Mouse (Mus musculus) thymus, postnatal 36 days (tissue): ENCODE data around the gene Clta.
"Not testable (repeated sequence)": the region's sequence is repeated elsewhere in the genome, so short reads cannot be mapped to it uniquely, and the experiment has no call there.

Experiments
- DNase-seq, 2 experiments: peaks; one replicate each; pipeline ENCODE4 v3.0.0; 2022; ENCODE audit warnings: mixed read lengths in 2 of 2

Clta gene

DNA sequence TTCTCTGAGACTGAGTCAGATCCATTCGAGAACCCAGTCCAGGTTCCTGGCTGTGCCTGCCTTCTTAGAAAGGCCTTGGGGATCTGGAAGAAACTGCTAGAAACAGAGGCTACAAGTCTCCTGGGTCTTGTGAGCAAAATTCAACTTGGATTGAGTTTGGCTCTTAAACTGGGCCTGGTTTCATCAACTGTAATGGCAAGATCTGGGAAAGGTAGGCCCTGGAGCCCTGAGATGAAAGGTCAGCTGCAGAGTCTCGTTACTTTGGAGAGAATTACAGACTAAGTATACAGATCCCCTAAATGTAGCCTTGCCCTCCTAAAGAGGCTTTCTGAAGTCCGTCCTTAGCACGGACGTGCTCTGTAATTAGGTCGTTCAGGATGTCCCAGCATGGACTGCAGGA, 21.3 kb downstream of the Clta start:
- no peak for DNase-seq

DNA sequence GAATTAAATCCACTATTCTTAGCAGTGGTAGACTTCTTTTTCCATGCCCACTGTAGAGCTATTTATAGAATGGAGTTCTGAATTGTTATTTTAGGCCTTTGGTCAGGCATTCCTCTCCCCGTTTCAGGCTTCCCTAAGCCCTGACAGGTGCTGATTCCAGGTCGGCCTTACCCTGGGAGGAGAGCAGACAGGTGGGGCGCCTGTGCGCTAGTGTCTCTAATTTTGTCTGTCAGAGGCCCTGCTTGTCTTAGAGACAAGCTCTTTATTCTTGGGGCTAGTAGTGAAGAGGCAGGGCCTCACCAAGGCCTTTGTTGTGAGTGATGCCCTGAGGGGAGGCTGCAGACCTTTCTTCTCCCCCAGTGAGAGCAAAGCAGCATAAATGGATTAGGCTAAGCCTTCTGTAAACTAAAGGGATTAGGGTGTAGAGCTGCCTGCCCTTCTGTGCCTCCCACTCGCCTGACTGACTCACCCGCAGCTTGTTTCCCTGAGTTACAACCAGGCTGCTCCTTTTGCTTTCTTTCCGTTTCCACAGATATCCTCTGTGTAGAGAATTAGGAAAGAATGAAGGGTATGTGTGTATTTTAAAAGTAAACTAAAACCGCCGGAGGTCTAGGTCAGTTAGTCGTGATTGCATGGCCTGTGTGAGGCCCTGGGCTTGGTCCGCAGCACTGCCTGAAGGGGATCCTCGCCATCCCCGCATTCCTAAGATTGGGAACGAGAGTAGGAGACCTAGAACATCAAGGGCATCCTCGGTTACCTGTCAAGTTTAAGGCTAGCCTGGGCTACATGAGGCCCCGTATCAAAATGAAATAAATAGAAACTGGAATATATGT, 24.3 kb downstream of the Clta start:
- no peak for DNase-seq

DNA sequence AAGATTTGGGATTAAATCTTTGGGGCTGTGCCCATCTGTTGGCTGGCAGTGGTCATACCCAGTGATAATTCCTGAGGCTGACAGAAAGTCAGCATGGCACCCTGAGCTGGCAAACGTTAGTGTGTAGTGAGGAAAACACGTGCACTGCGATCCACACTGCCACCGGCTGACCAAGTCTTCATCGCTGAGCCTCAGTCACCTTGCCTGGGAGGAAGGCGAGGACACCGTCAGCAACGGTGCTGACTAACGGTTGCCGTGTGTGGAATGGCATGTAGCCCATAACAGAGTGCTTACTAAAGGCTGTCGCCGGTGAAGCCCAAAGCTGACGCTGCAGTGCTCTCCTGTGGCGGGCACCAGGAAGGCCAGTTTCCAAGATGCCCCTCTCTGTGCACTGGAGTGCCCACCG, 25.4 kb downstream of the Clta start:
- DNase-seq, result no peak

DNA sequence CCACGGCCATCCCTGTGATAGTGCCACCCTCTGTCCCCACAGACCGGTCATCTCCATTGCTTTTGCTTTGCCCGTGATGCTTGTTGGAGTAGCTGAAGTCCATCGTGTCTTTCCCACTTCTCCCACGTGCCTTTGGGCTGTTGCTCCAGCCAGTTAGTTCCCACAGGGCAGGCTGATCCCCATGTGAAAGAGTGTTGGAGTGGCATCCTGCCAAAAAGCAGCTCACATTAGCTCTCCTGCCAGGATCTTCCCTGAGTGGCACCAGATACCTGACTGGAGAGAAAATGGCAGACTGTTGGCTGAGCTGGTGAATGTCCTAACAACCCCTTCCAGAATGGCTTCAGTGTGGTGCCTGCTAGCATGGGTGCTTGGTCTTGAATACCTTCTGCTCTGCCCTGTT, 27.3 kb downstream of the Clta start:
- no peak for DNase-seq

DNA sequence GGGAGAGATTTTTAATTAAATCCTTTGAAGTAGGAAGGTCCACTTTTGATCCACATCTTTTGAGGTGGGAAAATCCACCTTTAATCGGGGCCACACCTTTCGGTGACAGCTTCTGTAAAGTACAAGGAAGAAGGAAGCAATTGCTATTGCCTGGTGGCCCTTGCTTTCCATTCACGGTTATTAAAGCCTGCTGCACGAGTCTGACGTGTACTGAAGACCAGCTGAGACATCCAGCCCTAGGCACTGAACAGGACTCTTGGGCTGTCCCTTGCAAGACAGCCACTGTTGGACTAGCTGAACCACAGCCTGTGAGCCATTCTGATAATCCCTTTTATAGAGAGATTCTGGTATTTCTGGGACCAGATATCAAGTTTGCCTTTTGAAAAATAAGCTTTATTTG, 32.2 kb downstream of the Clta start:
- DNase-seq, result no peak

DNA sequence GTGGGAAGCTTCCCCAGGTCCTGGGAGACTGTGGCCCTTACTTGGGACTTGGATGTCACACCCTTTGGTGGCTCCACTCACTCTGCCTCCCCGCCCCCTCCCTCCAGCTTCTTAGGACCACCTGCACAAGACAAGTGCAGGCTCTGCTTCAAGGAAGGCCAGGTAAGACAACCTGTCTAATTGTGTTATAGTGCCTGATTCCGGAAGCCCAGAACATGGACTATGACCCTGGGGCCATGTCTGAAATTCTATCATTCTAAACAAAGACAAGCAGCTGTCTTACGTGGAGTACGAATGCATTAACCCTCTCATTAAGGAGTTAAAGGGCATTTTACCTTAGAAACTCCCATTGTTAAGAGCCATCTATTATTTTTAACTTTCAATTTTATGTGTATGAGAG, 36.5 kb downstream of the Clta start:
- no peak for DNase-seq

DNA sequence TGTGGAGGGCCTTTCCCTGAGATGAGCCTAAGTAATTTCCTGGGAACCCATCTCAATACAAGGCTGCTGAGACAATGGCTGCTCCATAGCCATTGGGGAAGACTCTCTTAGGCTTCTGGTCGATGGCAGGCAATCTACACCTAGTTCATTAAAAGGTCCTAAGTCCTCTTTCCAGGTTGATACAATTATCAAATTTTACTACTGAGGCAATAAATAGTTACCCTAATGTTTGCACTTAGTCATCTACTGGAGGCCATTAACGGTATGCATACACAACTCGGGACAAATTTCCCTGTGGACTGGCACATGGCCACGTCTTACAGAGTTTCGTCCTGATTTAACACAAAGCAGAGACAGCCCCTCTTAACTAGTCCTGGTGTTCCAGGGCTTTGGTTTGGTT, 38.2 kb downstream of the Clta start:
- DNase-seq, result no peak

DNA sequence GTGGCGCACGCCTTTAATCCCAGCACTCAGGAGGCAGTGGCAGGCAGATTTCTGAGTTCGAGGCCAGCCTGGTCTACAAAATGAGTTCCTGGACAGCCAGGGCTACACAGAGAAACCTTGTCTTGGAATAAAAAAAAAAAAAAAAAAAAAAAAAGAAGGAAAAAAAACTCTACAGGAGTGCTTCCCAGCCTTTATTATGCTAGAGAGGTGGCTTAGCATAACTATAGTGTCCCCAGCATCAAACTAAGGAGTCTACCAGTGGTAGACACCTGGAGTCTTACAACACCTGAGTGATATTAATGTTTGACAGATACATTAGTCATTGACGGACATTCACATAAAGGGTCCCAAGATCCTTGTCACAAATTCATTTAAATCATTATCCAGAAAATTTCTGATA, 38.9 kb downstream of the Clta start:
- DNase-seq, result not testable (repeated sequence)

DNA sequence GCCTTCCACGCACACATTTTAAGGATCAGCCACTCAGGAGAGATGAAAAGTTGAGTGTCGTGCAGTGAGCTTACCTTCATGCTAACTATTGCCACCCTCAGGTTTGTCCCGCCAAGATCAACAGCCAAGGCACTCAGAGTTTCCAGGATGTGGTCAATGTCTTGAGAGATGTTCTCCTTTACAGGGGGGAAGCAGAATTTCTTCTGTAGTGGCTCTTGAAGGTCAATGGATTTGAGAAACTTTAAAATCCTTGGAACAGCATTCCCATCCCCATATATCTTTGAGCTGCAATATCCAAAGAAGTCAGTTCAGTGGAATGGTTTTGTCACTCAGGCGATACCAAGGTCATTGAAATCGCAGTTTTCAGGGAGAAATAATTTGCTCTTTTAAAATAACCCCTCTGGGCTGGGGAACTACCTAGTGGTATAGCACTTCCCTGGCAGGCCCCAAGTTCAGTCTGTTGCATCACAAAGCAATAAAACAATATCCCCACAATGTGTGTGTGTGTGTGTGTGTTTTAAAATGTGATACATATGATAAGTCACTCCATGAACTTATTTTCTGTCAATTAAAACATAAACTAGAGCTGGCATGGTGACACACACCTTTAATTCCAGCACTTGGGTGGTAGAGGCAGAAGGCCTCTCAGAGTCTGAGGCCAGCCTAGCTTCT, 40.6 kb downstream of the Clta start:
- no peak for DNase-seq

DNA sequence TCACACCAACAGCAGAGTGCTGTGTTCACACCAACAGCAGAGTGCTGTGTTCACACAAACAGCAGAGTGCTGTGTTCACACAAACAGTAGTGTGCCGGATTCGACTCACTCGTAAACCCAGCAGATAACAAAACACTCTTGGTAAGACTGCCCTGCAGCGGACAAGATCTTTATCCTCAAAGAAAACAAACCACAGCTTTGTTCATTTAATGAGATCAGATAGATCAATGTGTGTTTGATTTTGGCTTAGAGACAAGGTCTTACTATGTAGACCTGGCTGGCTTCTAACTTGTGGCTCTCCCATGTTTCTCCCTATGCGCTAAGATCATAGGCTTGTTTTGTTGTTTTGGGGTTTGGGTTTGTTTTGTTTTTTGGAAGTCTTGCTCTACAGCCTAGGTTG, 41.8 kb downstream of the Clta start:
- no peak for DNase-seq

DNA sequence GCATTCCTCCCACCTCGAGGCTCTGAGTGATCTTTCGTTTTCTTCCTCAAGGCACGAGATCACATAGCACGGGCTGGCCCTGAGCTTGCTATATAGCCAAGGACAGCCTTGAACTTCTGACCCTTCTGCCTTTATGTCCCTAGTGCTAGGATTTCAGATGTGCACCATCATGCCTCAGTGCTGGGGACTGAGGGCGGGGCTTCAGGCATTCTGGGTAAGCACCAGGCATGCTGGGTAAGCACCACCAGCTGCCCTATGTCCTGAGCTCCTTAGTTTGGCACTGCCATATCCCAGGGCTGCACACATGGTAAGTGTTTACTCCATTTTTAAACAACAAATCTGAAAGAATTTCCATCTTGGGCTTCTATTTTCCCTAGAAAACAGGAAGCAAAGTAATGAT, 45.6 kb downstream of the Clta start:
- DNase-seq, result no peak

DNA sequence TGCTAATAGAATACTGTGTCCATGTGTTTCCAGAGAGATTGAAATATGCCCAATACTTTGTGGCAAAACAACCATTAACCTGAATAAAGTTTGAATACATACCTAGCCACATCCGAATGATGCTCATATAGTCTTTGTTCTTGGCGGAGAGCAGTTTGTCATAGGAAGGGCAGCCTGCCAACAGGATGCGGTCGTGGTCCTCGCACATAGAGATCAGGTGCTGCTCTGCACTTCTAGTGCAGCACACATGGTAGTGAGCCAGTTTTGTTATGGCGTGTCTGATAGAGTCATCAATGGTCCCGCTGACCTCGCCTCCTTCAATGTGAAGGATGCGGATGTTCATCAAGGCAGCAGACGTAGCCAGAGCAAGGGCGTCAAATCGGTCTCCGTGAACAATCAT, 55.4 kb downstream of the Clta start:
- peak in 1 of 2 experiments; percentile 46 for DNase-seq

DNA sequence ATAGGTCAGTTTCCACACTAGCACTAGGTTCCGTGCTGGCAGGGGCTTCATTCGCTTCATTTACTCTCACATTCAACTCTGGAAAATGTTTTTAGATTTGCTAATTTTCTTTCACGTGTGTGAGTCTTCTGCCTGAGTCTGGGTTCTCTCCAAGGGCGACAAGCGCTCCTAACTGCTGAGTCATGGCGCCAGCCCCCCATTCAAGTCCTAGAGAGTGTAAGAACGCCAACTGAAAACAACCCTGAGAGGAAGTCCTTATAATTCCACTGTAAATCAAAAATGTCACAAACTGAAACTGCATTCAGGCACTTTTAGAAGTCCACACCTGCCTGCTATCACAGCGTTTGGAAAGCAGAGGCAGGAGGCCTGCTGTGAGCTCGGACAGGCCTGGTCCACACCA, 57.8 kb downstream of the Clta start:
- DNase-seq, result peak in 1 of 2 experiments; percentile 27

DNA sequence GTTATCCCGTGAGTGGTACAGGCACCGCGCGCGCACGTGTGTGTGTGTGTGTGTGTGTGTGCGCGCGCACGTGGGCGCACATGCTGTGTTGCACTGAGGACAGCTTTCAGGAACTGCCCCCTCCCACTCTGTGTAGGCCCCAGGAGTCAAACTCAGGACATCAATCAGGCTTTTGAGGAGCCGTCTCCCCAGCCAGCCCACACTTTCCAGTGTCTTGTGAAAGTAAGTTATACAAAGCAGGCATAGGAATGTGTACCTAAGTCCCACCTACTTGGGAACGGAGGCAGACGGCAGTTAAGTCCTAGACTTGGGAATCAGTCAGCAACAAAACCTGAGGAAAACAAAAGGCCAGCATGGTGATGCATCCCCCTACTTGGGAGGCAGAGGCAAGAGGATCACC, 58.6 kb downstream of the Clta start:
- DNase-seq, result no peak

DNA sequence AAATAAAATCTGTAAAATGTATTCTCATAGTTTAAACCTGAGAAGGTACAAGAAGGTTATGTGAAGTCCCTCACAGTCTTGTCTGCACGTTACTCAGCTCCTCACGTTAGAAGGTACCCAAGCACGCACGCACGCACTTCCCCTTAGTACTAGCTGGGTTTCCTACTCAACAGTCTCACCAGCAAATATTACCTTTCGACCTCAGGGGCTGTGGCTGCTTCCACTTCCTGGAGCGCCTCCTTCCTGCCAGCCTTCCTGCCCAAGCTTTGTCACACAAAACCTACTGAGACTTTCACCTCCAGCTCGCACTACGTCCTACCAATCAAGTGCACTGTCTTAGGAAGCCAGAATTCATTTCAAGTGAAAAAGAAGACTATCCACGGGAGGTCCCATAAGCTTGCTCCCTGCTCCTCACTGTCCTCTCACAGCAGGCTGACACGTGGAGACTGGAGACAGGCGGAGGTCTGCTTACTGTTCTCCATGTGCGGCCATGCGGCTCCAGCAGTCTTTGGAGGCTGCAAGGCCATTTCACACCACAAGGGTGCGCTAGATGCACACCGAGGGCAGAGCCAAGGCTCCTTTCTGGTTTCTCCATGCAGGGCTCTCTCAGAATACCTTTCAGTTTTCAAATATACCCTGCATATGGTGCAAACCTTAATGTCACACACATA, 61.2 kb downstream of the Clta start:
- DNase-seq, result peak; percentile 90 to 95

DNA sequence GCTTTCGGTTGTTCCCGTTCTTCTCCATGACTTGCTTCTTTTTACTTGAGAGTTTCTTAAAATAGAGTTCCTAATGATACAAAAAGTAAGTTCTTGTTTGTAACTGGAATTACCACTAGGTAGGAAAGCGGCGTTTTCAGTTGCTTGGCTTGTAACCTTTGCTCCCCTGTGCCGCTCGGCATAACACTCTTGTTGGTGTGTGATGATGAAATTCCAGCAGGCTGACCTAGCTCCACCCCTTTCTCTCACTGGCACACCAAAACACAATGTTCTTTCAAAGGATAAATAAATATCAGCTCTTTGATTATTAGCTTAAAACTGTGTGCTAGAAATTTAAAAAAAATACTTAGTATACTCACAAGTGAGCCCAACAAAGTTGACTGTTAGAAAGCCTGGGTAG, 62.6 kb downstream of the Clta start:
- DNase-seq, result no peak

DNA sequence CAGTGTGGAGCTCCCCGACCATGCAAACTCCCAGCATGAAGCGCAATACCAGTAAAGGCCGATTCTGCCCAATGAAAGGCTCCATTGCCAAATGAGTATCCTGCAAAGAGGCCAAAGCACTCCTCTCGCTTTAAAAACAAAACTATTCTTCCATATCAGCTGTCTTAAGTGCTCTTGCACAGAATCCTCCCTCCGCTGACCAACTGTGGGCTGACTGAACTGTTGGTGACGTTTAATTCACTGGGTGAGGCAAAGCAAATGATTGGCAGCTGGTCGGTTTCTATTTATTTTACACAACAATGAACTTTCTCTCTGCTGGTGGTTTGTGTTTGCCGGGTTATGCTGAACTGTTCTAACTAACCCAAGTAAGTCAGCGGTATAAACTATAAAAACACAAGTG, 64.5 kb downstream of the Clta start:
- DNase-seq, result no peak

DNA sequence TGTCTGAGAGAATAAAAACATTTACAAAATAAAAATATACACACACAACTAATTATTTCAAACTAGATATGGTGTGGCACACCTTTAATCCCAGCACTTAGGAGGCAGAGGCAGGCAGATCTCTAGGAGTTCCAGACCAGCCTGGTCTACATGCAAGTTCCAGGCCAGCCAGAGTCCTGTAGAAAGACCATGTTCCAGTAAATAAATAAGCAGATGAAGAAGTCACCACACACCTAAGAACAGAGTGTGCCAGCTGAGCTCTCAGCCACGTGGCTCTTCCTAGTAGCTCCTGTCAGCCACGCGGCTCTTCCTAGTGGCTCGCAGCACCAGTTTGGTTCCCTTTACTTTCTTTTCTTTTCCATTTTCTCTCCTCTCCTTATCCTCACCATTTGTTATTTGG, 65.2 kb downstream of the Clta start:
- no peak for DNase-seq

DNA sequence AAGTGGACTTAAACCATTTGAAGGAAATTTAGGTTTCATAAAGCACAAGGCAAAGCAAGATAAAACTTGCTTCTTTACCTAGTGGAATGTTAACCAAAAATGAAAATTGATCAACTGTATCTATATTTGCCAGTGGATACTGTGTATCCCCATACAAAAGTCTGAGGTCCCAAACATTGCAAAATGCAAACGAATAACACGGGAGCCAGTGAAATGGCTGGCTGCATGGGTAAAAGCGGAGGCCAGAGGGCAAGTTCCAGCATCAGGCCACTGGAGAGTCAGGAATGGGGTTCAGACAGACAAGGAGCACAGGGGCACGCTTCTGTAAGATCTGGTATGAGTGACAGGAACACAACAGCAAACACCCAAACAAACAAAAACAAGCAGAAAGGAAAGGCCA, 66.4 kb downstream of the Clta start:
- DNase-seq, result no peak

DNA sequence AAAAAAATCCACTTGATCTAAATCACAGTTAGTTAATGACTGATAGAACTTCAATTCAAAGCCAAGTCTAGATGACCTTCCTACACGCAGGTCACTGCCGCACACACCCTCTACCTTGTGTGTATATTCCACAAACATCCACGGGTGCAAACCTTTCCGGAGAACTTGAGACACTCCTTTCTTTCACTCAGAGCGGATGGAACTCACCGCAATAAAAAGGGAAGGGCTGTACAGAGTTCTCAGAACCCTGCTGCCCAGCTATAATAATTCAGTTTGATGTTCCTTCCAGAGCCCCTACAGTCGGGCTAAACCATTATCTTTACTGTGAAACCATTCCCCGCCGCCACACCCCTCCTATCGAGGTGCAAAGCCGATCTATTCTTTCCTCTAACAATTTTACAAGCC, 67.5 kb downstream of the Clta start:
- DNase-seq, result no peak

DNA sequence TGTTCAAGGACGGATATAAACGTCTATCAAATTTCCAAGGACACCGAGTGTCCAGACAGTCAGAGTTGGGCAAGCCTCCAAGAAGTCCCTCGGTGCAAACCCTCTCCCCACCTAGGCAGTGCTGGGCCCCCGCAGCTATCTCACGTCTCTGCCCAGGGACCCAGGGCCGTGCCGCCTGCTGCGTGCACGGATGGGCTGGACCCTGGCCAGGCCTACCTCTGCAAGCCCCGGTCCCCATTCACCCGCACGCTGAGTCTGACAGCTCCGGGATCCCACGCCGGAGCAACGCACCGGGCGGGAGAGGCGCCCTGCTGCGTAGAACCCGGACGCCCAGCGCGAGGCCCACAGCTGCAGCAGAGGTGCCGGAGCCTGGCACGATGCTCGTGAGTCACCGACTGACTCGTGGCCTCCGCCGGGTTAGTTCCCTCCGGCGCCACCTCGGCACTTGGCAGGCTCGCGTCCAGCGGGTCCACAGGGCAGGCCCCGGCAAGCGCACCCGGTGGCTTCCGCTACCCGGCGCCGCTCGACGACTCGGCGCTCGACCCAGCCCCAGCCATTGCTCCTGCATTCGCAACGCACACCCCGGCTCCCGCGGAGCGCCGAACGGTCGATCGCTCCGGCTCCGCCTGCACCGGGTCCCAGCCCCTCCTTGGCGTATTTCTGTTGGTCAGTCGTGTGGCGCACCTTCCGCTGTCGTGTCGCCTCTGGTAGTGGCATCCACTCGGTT, 68.1 kb downstream of the Clta start:
- DNase-seq, result peak; percentile 88 to 90

DNA sequence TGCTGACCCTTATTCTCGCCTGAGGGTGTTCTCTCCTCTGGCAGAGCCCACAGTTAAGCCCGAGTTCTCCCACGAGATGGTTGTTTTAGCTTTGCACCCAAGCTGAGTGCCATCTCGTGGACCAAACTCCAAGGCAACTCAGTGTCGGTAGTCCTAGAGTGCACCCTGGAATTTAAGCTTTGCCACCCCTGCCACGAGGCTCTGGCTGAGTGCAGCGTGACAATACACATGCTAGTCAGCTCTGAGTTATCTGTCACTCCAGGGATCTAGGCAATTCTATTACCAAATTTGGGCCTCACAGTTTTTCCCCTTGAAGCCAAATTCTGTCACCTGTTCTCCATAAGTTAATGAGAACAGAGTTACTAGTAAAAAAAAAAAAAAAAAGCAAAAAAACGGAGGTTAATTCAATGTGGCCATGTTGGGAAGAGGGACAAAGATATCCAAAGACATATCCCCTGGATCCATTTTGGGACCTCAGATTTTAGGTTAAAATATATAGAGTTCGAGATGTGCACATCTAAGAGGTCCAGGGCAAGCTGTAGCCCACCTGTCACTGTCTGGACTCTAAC, 68.7 kb downstream of the Clta start:
- no peak for DNase-seq

DNA sequence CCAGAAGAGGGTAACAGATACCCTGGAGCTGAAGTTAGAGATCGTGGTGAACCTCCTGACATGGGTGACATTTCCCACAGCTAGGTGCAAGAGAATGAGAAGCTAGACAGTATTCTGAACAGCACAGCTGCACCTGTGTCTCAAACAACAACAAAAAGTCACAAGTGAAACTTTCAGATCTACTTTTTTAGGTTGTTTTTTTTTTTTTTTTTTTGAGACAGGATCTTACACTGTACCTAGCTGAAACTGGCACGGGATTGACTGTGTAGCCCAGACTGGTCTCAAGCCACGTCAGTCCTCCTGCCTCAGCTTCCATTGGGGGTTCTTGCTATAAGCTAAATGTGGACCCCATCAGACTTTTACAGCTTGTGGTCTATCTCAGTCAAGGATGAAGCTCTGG, 69.5 kb downstream of the Clta start:
- DNase-seq, result no peak
